Mouse (Mus musculus): ENCODE data around the gene Gm16181.
A peak's percentile ranks its signal among the peaks of the same experiment; 100 is the strongest.

Gm16181 gene

GRCm38 (mm10) chr17:35220156-35220952, at the start of gene Gm16181:
Gm16181 (plus strand) TSS chr17:35220834.
- DNase-seq = no peak

- DNase-seq = no peak
These were observed 48.0 kb upstream of the Gm16181 start for GRCm38 (mm10) chr17:35172445-35173234.

GRCm38 (mm10) chr17:35173329-35173728, 47.3 kb upstream of the Gm16181 start:
- DNase-seq = no peak

GRCm38 (mm10) chr17:35174201-35174977, 46.2 kb upstream of the Gm16181 start:
- no peak for DNase-seq

- no peak for DNase-seq
These were observed 45.3 kb upstream of the Gm16181 start for GRCm38 (mm10) chr17:35175382-35175781.

GRCm38 (mm10) chr17:35175968-35176367, 44.7 kb upstream of the Gm16181 start, which contains the start of gene Aif1:
Aif1 (minus strand) TSS chr17:35176068.
- no peak for DNase-seq

- peak in 1 of 2 experiments; percentile 35 for DNase-seq
These were observed 42.1 kb upstream of the Gm16181 start for GRCm38 (mm10) chr17:35178528-35178927.

GRCm38 (mm10) chr17:35180093-35180492, 40.5 kb upstream of the Gm16181 start:
- DNase-seq = no peak

- no peak for DNase-seq
These were observed 34.7 kb upstream of the Gm16181 start for GRCm38 (mm10) chr17:35185639-35186611.

- DNase-seq = no peak
These were observed 34.0 kb upstream of the Gm16181 start for GRCm38 (mm10) chr17:35186681-35187080.

- DNase-seq = no peak
These were observed 33.3 kb upstream of the Gm16181 start for GRCm38 (mm10) chr17:35187345-35187744.

- no peak for DNase-seq
These were observed 32.5 kb upstream of the Gm16181 start, which contains the start of gene Lst1 for GRCm38 (mm10) chr17:35187959-35188610. Lst1 (minus strand) TSS chr17:35188439.

- no peak for DNase-seq
These were observed 31.4 kb upstream of the Gm16181 start for GRCm38 (mm10) chr17:35189186-35189585.

GRCm38 (mm10) chr17:35190096-35190495, 30.5 kb upstream of the Gm16181 start:
- DNase-seq = no peak

- DNase-seq = no peak
These were observed 28.9 kb upstream of the Gm16181 start for GRCm38 (mm10) chr17:35191723-35192122.

GRCm38 (mm10) chr17:35192924-35193323, 27.7 kb upstream of the Gm16181 start:
- no peak for DNase-seq

- no peak for DNase-seq
These were observed 26.5 kb upstream of the Gm16181 start, which contains the start of gene Ltb for GRCm38 (mm10) chr17:35193881-35194843. Ltb (plus strand) TSS chr17:35194439.

GRCm38 (mm10) chr17:35194844-35195630, 25.6 kb upstream of the Gm16181 start:
- DNase-seq = no peak

Data from cerebellum, adult 18-20 months (tissue).